Mouse (Mus musculus): ENCODE measurements around the gene BC051665. TPM values are rescaled to one million over a fixed set of nuclear protein-coding genes. Genes with fewer than 3 reads are reported as not detected.

Gene BC051665
- polyA plus RNA-seq, 1 experiment from 2014 or later = not detected

DNA sequence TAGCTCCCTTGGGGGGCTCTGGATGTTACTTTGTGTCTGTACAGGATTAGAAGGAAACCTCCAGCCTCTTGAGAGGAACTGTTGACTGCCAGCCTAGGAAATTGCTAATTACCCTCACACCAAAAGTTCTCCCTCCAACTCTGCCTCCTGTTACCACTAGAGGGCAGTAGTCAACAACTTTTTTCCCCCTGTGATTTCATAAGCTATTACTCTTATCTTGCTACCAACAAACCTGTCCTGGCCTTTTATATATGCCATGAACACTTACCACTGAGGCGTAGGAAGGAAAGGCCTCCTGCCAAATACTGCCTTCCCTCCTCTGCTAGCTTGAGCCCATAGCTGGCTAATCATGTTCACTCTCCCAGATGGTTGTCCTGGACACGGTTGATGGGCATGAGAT lies 37.6 kb downstream of the BC051665 start:
- H3K36me3 ChIP-seq (ENCODE audit: control insufficient read depth, insufficient read depth, low read length) = peaks cover 8% of the 10 kb centered on the region; the same call in 1 of the 2 replicates
- H3K4me3 ChIP-seq (ENCODE audit: low read depth, low read length) = no peak overlapping the region
- H3K27ac ChIP-seq (ENCODE audit: low read depth, low read length) = no peak overlapping the region
- H3K4me2 ChIP-seq (ENCODE audit: low read depth, low read length, severe bottlenecking) = no peak overlapping the region
- H3K27me3 ChIP-seq (ENCODE audit: control insufficient read depth, insufficient read depth, low read length) = no peaks in the 10 kb centered on the region
- WGBS = 89% methylated on average over 2 of the region's 2 CpGs
- ATAC-seq (replicated peaks; ENCODE audit: low FRiP score) (no peak), DNase-seq (ENCODE audit: low spot score) (no peak)
- H3K9ac ChIP-seq (ENCODE audit: low read length) = no peak overlapping the region
- H3K9me3 ChIP-seq (ENCODE audit: control insufficient read depth, low read length) = no peaks in the 10 kb centered on the region
- H3K4me1 ChIP-seq (replicated peaks; ENCODE audit: control insufficient read depth, insufficient read depth, low read length) = no peaks in the 10 kb centered on the region

DNA sequence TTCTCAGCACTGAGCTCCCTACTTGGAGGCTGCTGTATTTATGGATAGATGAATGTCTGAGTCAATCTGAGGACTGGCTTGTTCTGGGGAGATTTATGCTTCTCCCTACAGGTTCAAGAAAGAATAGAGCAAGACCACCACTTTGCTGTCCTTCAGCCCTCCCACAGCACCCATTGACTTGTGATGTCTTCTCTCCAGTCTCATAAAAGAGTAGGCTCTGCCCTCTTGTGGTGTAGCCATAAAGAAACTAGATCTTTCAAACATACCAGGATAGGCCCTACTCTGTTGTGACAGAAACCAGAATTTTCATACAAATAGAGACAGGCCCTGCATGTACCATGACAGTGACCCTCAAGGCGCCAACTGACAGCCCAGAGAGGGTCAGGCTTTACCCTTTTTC lies 39.0 kb downstream of the BC051665 start:
- WGBS = 96% methylated on average over 1 of the region's 1 CpGs
- ATAC-seq (replicated peaks; ENCODE audit: low FRiP score) = no peak

DNA sequence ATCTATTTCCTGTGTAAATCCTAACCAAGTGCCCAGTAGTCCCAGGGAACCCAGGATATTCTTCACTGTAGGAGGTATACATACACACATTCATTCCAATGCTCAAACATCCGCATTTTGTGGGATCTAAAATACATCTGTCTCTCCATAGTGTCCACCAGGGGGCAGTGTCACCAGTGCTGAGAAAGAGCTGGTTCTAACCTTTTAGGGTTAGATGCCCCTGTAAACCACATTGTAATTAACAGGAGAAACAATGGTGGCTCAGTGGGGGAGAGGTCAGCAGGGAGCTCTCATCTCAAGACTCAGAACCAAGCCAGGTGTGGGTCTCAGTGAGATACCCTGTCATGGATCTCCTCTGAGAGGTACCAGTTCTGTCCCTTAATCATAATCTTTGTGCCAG lies 39.9 kb downstream of the BC051665 start:
- no peak overlapping the region for H3K9ac ChIP-seq (ENCODE audit: low read length)
- DNase-seq (ENCODE audit: low spot score) = peak; percentile 61
- no peak overlapping the region for H3K27ac ChIP-seq (ENCODE audit: low read depth, low read length)
- no peaks in the 10 kb centered on the region for H3K27me3 ChIP-seq (ENCODE audit: control insufficient read depth, insufficient read depth, low read length)
- H3K36me3 ChIP-seq (ENCODE audit: control insufficient read depth, insufficient read depth, low read length) = no peaks in the 10 kb centered on the region; the same call in 1 of the 2 replicates
- H3K4me1 ChIP-seq (replicated peaks; ENCODE audit: control insufficient read depth, insufficient read depth, low read length) = no peaks in the 10 kb centered on the region
- H3K4me2 ChIP-seq (ENCODE audit: low read depth, low read length, severe bottlenecking) = no peak overlapping the region
- ATAC-seq (replicated peaks; ENCODE audit: low FRiP score) = no peak
- WGBS = 46% methylated on average over 1 of the region's 1 CpGs
- no peak overlapping the region for H3K4me3 ChIP-seq (ENCODE audit: low read depth, low read length)
- no peaks in the 10 kb centered on the region for H3K9me3 ChIP-seq (ENCODE audit: control insufficient read depth, low read length)

More for the DNA sequence above, 39.0 kb downstream of the BC051665 start:
- Histone ChIP-seq H3K4me2 (ENCODE audit: low read depth, low read length, severe bottlenecking) (no peak overlapping the region), H3K4me3 (ENCODE audit: low read depth, low read length) (no peak overlapping the region), H3K27me3 (ENCODE audit: control insufficient read depth, insufficient read depth, low read length) (no peaks in the 10 kb centered on the region), H3K4me1 (replicated peaks; ENCODE audit: control insufficient read depth, insufficient read depth, low read length) (no peaks in the 10 kb centered on the region), H3K27ac (ENCODE audit: low read depth, low read length) (no peak overlapping the region), H3K36me3 (ENCODE audit: control insufficient read depth, insufficient read depth, low read length) (peaks cover 3% of the 10 kb centered on the region; the same call in 1 of the 2 replicates), H3K9me3 (ENCODE audit: control insufficient read depth, low read length) (no peaks in the 10 kb centered on the region), H3K9ac (ENCODE audit: low read length) (no peak overlapping the region)
- DNase-seq (ENCODE audit: low spot score) = no peak

DNA sequence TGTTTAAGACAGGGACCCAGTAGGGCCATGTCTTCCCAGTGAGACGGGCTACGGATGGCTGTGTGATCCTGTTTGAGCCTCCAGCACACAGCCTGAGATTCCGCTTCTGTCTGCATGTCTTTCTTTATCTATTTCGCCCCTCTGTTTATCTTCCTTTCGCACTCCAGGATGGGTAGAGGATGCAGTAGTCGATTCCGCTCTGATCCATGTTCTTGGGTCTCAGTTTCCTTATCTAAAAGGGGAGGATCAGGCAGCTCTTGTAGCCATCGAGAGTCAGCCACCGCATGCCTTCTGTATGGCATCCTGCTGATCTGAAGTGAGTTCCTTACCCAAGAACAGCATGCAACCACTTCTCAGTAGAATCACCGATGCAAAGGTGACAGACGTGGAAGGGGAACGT lies 40.8 kb downstream of the BC051665 start:
- no peaks in the 10 kb centered on the region for H3K27me3 ChIP-seq (ENCODE audit: control insufficient read depth, insufficient read depth, low read length)
- 90% methylated on average over 12 of the region's 12 CpGs for WGBS
- H3K4me3 ChIP-seq (ENCODE audit: low read depth, low read length) = no peak overlapping the region
- DNase-seq (ENCODE audit: low spot score) (no peak), ATAC-seq (replicated peaks; ENCODE audit: low FRiP score) (no peak)
- no peaks in the 10 kb centered on the region for H3K9me3 ChIP-seq (ENCODE audit: control insufficient read depth, low read length)
- no peaks in the 10 kb centered on the region for H3K4me1 ChIP-seq (replicated peaks; ENCODE audit: control insufficient read depth, insufficient read depth, low read length)
- H3K4me2 ChIP-seq (ENCODE audit: low read depth, low read length, severe bottlenecking) = no peak overlapping the region
- H3K36me3 ChIP-seq (ENCODE audit: control insufficient read depth, insufficient read depth, low read length) = no peaks in the 10 kb centered on the region; the same call in 1 of the 2 replicates
- no peak overlapping the region for H3K9ac ChIP-seq (ENCODE audit: low read length)
- H3K27ac ChIP-seq (ENCODE audit: low read depth, low read length) = no peak overlapping the region

DNA sequence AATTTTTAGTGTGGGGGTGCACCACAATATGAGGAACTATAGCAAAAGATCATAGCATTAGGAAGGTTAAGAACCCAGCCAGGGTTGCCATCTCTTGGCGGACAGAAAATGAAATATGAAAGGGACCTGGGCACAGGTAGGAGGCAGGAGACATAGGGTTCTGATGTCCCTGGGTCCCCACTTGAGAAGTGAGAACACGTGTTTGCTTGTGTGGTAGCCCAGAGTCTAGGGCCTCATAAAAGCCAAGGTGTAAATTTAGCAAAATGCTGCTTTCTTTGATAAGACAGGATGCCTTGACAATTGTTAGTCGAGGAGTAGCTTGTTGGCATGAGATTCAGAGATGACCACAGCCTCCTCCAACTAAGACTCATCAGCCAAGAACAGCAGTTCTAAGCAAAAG lies 41.4 kb downstream of the BC051665 start:
- no peaks in the 10 kb centered on the region for H3K27me3 ChIP-seq (ENCODE audit: control insufficient read depth, insufficient read depth, low read length)
- no peak overlapping the region for H3K9ac ChIP-seq (ENCODE audit: low read length)
- no peaks in the 10 kb centered on the region for H3K4me1 ChIP-seq (replicated peaks; ENCODE audit: control insufficient read depth, insufficient read depth, low read length)
- DNase-seq (ENCODE audit: low spot score) (no peak), ATAC-seq (replicated peaks; ENCODE audit: low FRiP score) (no peak)
- no peak overlapping the region for H3K27ac ChIP-seq (ENCODE audit: low read depth, low read length)
- H3K36me3 ChIP-seq (ENCODE audit: control insufficient read depth, insufficient read depth, low read length) = no peaks in the 10 kb centered on the region; the same call in 1 of the 2 replicates
- no peaks in the 10 kb centered on the region for H3K9me3 ChIP-seq (ENCODE audit: control insufficient read depth, low read length)
- H3K4me3 ChIP-seq (ENCODE audit: low read depth, low read length) = no peak overlapping the region
- H3K4me2 ChIP-seq (ENCODE audit: low read depth, low read length, severe bottlenecking) = no peak overlapping the region
- 93% methylated on average over 3 of the region's 3 CpGs for WGBS

DNA sequence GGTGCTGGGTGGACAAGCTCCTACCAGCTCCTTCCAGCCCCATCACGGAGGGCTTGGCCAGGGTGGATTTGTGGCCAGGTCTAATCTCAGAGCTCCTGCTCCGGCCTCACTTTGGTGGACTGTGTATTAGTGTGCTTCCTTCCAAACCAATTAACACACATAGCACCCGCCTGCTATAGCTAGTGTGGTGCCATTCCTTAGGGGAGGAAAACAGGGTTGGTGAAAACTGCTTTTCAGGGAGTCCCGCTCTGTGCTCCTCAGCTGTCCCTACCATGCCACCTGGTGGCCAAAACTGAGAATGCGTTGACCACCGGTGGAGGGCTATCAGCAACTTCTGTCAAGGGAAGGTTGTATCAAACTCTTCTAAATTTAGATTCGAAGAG lies 42.1 kb downstream of the BC051665 start:
- DNase-seq (ENCODE audit: low spot score) (peak; percentile 88), ATAC-seq (replicated peaks; ENCODE audit: low FRiP score) (peak; percentile 54; the same call in 1 of the 2 replicates)
- 40% methylated on average over 7 of the region's 7 CpGs for WGBS
- Histone ChIP-seq H3K4me3 (ENCODE audit: low read depth, low read length) (no peak overlapping the region), H3K9ac (ENCODE audit: low read length) (no peak overlapping the region), H3K36me3 (ENCODE audit: control insufficient read depth, insufficient read depth, low read length) (no peaks in the 10 kb centered on the region; the same call in 1 of the 2 replicates), H3K9me3 (ENCODE audit: control insufficient read depth, low read length) (no peaks in the 10 kb centered on the region), H3K4me2 (ENCODE audit: low read depth, low read length, severe bottlenecking) (no peak overlapping the region), H3K27ac (ENCODE audit: low read depth, low read length) (no peak overlapping the region), H3K4me1 (replicated peaks; ENCODE audit: control insufficient read depth, insufficient read depth, low read length) (no peaks in the 10 kb centered on the region), H3K27me3 (ENCODE audit: control insufficient read depth, insufficient read depth, low read length) (no peaks in the 10 kb centered on the region)

DNA sequence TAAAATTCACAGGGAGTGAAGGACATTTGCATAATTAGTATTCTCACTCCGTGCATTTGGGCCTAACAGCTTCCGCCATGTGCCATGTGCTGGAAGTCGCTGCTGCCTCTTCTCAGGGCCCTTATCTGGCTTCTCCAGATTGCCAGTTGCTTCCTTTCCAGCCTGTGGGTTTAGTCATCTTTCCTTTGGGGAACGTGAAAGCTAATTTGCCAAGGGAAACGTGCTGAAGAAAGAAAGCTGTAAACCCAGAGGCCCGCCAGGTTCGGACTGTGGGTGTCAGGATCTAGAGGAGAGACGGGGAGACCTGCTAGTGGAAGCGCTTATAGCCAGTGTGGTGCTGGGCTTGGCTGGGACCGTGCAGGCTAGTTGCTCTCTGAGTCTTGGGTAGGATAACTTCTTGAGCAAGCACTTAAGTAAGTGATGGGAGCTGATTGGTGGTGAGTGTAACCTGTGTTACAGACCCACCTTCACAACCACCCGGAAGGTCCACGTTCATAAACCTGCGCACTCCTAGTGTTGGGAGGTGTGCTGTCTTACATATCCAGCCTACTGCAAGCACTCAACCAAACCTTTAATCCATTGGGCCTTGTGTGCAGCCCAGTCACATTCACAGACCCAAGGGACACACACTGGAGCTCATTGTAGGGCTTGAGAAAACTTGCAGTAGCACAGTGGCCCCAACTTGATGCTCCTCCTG lies 42.6 kb downstream of the BC051665 start:
- H3K27me3 ChIP-seq (ENCODE audit: control insufficient read depth, insufficient read depth, low read length) = no peaks in the 10 kb centered on the region
- no peak for ATAC-seq (replicated peaks; ENCODE audit: low FRiP score)
- H3K36me3 ChIP-seq (ENCODE audit: control insufficient read depth, insufficient read depth, low read length) = no peaks in the 10 kb centered on the region; the same call in 1 of the 2 replicates
- H3K4me1 ChIP-seq (replicated peaks; ENCODE audit: control insufficient read depth, insufficient read depth, low read length) = no peaks in the 10 kb centered on the region
- H3K4me2 ChIP-seq (ENCODE audit: low read depth, low read length, severe bottlenecking) = no peak overlapping the region
- H3K27ac ChIP-seq (ENCODE audit: low read depth, low read length) = no peak overlapping the region
- no peaks in the 10 kb centered on the region for H3K9me3 ChIP-seq (ENCODE audit: control insufficient read depth, low read length)
- no peak overlapping the region for H3K4me3 ChIP-seq (ENCODE audit: low read depth, low read length)
- DNase-seq (ENCODE audit: low spot score) = no peak
- WGBS = 81% methylated on average over 13 of the region's 13 CpGs
- H3K9ac ChIP-seq (ENCODE audit: low read length) = no peak overlapping the region

DNA sequence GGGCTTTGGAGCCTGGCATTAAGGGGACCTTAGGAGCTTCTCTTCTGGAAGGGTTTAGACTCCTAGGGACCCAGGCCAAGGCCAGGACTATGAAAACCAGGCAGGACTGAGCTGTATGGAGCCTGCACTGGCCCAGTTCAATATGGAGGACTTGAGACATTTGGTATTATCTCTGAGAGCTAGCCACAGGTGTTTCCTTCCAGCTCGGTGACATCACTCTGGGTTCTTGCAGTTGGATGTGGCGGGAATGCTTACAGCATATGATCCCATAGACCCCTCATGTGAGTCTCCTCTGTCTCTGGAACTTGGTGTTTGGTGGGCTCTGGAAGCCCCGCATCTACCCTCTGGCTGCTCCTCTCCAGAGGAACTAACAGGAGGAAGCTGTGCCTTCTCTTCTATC lies 43.6 kb downstream of the BC051665 start:
- no peaks in the 10 kb centered on the region; the same call in 1 of the 2 replicates for H3K36me3 ChIP-seq (ENCODE audit: control insufficient read depth, insufficient read depth, low read length)
- DNase-seq (ENCODE audit: low spot score) = no peak

DNA sequence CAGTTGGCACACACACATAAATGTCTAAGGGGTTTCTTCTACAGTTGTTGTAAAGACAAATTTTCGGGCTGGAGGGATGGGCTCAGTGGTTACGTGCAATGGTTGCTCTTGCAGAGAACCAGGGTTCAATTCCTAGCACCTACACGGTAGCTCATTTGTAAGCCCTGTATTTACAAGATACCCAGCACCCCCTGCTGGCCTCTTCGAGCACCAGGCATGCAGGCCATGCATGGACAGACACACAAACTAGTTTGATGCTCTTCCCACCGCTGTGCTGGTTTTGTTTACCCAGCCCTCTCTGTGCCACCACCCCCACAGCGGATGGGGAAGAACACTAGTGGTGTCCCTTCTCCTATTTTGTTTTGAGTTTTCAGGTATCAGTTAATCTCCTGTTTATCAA lies 45.9 kb downstream of the BC051665 start:
- Histone ChIP-seq H3K27me3 (ENCODE audit: control insufficient read depth, insufficient read depth, low read length) (no peaks in the 10 kb centered on the region), H3K4me3 (ENCODE audit: low read depth, low read length) (no peak overlapping the region), H3K27ac (ENCODE audit: low read depth, low read length) (no peak overlapping the region), H3K9ac (ENCODE audit: low read length) (no peak overlapping the region), H3K4me1 (replicated peaks; ENCODE audit: control insufficient read depth, insufficient read depth, low read length) (no peaks in the 10 kb centered on the region), H3K4me2 (ENCODE audit: low read depth, low read length, severe bottlenecking) (no peak overlapping the region), H3K9me3 (ENCODE audit: control insufficient read depth, low read length) (no peaks in the 10 kb centered on the region), H3K36me3 (ENCODE audit: control insufficient read depth, insufficient read depth, low read length) (no peaks in the 10 kb centered on the region; the same call in 1 of the 2 replicates)
- ATAC-seq (replicated peaks; ENCODE audit: low FRiP score) (no peak), DNase-seq (ENCODE audit: low spot score) (no peak)
- WGBS = 87% methylated on average over 6 of the region's 6 CpGs

More for the DNA sequence above, 43.6 kb downstream of the BC051665 start:
- no peaks in the 10 kb centered on the region for H3K4me1 ChIP-seq (replicated peaks; ENCODE audit: control insufficient read depth, insufficient read depth, low read length)
- no peaks in the 10 kb centered on the region for H3K9me3 ChIP-seq (ENCODE audit: control insufficient read depth, low read length)
- no peaks in the 10 kb centered on the region for H3K27me3 ChIP-seq (ENCODE audit: control insufficient read depth, insufficient read depth, low read length)
- no peak for ATAC-seq (replicated peaks; ENCODE audit: low FRiP score)
- H3K9ac ChIP-seq (ENCODE audit: low read length) = no peak overlapping the region
- no peak overlapping the region for H3K4me2 ChIP-seq (ENCODE audit: low read depth, low read length, severe bottlenecking)
- no peak overlapping the region for H3K4me3 ChIP-seq (ENCODE audit: low read depth, low read length)
- no peak overlapping the region for H3K27ac ChIP-seq (ENCODE audit: low read depth, low read length)
- 88% methylated on average over 3 of the region's 3 CpGs for WGBS

Measured in forebrain, embryonic 11.5 days (tissue).